Mouse (Mus musculus): ENCODE data around the gene Fam19a5. TPM values are rescaled to one million over a fixed set of nuclear protein-coding genes. Genes with fewer than 3 reads are reported as not detected.
A peak's percentile ranks its signal among the peaks of the same experiment; 100 is the strongest.

Gene Fam19a5
- polyA plus RNA-seq, 1 experiment from 2014 or later = 5.0 TPM

DNA sequence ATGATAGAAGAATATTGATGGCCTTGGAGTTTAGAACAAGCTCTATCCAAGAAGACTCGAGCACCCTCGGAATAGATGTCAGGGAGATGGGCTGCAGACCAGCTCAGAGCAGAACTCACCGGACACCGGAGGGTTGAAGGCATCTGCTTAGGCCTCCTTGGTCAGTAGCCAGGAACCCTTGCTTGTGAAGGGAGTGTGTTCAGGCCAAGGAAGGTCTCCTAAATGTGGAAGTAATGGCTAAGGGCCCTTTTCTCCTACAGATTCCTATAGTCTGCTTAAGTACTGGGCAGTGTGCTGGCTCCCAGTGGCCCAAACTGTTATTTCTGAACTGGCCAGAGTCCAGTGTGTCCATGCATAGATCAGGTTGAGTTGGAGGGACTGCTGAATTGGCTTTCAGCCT, 53.7 kb downstream of the Fam19a5 start:
- no peak overlapping the region for H3K27ac ChIP-seq
- no peak overlapping the region for H3K4me3 ChIP-seq
- no peaks in the 10 kb centered on the region for H3K4me1 ChIP-seq
- 90% methylated on average over 4 of the region's 4 CpGs for WGBS
- H3K9me3 ChIP-seq = no peaks in the 10 kb centered on the region
- no peaks in the 10 kb centered on the region for H3K36me3 ChIP-seq
- H3K4me2 ChIP-seq (replicated peaks) = no peak overlapping the region
- no peaks in the 10 kb centered on the region for H3K27me3 ChIP-seq
- no peak overlapping the region for H3K9ac ChIP-seq
- no peak for ATAC-seq (ENCODE audit: insufficient number of reproducible peaks, insufficient read depth, low FRiP score, low TSS enrichment)

DNA sequence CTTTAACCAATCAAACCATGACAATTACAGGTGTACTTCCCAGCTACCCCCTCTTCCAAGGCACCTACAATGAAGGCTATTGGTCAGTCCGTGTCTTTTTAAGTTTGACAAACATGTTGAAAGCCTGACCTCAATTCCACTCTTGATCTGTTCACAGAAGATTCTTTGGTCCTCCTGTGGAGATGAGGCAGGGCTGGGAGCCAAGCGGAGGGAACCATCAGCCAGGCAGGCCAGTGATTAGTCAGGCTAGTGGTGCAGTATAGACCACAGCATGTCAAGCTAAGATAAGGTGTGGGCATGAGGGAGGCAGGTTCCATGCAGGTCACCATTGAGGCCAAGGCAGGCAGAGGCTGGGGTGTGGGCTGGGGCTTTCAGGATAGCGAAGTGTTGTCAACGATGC, 54.5 kb downstream of the Fam19a5 start:
- no peaks in the 10 kb centered on the region for H3K27me3 ChIP-seq
- no peak overlapping the region for H3K4me2 ChIP-seq (replicated peaks)
- H3K9ac ChIP-seq = no peak overlapping the region
- no peak overlapping the region for H3K27ac ChIP-seq
- H3K4me1 ChIP-seq = no peaks in the 10 kb centered on the region
- H3K9me3 ChIP-seq = no peaks in the 10 kb centered on the region
- no peaks in the 10 kb centered on the region for H3K36me3 ChIP-seq
- WGBS = 90% methylated on average over 4 of the region's 4 CpGs
- H3K4me3 ChIP-seq = no peak overlapping the region
- no peak for ATAC-seq (ENCODE audit: insufficient number of reproducible peaks, insufficient read depth, low FRiP score, low TSS enrichment)

DNA sequence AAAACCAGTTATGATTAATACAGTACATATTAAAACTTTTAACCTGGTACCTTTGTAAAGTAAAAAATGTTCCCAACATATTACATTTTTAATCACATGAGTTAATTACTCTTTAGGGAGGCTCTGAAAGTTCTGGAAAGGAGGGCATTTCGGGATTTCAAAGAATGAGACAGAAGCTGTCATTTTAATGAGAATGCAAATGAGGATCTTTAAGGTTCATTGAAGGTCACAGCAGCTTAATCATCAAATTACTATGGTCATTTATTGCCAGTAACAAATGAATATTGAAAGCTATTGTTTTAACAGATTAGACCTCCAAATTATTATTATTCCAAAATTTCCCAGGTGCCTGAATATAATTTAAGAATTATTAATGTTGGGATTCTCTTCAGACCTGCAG, 59.2 kb downstream of the Fam19a5 start:
- no peak overlapping the region for H3K9ac ChIP-seq
- no peaks in the 10 kb centered on the region for H3K36me3 ChIP-seq
- 69% methylated on average over 1 of the region's 1 CpGs for WGBS
- no peak overlapping the region for H3K4me2 ChIP-seq (replicated peaks)
- H3K27me3 ChIP-seq = no peaks in the 10 kb centered on the region
- no peaks in the 10 kb centered on the region for H3K4me1 ChIP-seq
- H3K9me3 ChIP-seq = no peaks in the 10 kb centered on the region
- ATAC-seq (ENCODE audit: insufficient number of reproducible peaks, insufficient read depth, low FRiP score, low TSS enrichment) = no peak
- H3K4me3 ChIP-seq = no peak overlapping the region
- H3K27ac ChIP-seq = no peak overlapping the region

DNA sequence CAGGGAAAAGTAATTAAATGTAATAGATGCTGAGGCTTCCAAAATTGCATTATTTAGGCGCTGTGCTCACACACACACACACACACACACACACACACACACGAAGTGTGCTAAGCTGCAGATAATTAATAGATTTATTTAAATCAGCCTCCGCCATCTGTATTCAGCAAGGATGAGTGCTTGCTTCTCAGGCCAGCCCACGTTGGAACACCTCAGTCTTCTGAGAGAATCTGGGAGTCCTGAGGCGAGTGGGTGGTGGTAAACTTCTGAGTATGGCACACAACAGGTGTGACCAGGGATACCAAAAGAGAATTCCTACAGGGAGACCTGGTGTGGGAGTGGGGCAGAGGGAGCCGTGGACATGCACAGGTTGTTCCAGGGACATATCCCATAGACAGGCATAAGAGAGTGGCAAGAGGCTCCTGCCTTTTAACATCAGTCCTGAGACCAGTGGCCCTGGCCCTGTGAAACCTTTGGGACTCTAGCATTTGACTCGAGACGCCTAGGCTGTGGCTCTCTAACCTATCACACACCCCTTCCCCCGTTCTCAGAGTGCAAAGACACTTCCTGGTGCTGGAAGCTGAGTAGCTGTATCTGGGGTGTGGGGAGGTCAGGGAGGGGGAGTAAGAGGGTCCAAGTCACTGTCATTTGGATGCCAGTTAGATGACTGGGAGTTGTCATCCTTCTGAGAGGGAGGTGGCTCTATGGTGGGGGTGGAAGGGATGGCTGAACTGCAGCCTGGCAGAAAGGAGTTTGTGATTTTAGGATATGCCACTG, 61.6 kb downstream of the Fam19a5 start:
- Histone ChIP-seq H3K4me1 (no peaks in the 10 kb centered on the region), H3K9me3 (no peaks in the 10 kb centered on the region), H3K36me3 (no peaks in the 10 kb centered on the region), H3K9ac (no peak overlapping the region), H3K4me2 (replicated peaks) (no peak overlapping the region), H3K4me3 (no peak overlapping the region), H3K27me3 (no peaks in the 10 kb centered on the region), H3K27ac (no peak overlapping the region)
- WGBS = 59% methylated on average over 9 of the region's 9 CpGs
- ATAC-seq (ENCODE audit: insufficient number of reproducible peaks, insufficient read depth, low FRiP score, low TSS enrichment) = no peak

DNA sequence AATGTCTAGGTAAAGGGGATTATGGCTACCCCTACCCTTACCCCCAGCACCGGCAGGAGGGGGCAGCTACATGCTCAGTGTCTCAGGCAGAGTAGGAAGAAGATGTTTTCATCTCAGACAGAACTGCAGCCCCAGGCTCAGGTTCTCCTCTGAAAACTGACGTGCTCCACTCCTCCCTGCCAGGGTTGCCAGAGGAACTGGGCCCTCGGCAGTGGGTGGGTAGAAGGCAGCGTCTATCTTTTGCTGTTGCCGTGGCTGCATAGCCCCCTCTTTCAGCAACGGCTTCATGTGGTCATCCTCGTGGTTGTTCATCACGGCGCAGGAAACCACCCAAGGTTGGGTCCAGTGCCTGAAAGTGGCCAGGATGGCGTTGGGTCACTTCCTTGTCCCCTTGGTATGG, 62.6 kb downstream of the Fam19a5 start:
- Histone ChIP-seq H3K9me3 (no peaks in the 10 kb centered on the region), H3K4me3 (no peak overlapping the region), H3K9ac (no peak overlapping the region), H3K27me3 (no peaks in the 10 kb centered on the region), H3K4me1 (no peaks in the 10 kb centered on the region), H3K36me3 (no peaks in the 10 kb centered on the region), H3K27ac (no peak overlapping the region), H3K4me2 (replicated peaks) (no peak overlapping the region)
- WGBS = 84% methylated on average over 10 of the region's 10 CpGs
- ATAC-seq (ENCODE audit: insufficient number of reproducible peaks, insufficient read depth, low FRiP score, low TSS enrichment) = no peak

DNA sequence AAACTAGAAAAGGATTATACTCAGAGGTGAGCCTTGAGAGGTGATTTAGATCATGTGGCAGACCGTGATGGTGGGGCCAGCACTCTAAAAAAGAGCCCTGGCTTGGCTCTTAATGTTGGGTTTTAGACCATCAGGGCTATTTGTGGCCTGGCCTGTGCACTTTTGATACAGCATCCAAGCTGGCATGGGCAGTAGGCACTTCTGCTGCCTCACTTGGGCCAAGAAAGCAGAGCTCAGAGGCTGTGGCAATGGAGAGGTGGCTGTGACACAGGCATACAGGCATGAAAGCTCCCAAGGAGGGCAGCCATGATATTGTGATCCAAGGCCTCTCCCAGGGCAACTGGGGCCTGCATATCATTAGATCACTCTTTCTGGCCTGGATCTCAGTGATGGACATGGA, 65.1 kb downstream of the Fam19a5 start:
- H3K27me3 ChIP-seq = no peaks in the 10 kb centered on the region
- H3K27ac ChIP-seq = no peak overlapping the region
- no peak overlapping the region for H3K9ac ChIP-seq
- H3K36me3 ChIP-seq = no peaks in the 10 kb centered on the region
- H3K4me1 ChIP-seq = no peaks in the 10 kb centered on the region
- WGBS = 90% methylated on average over 1 of the region's 1 CpGs
- no peak overlapping the region for H3K4me2 ChIP-seq (replicated peaks)
- H3K9me3 ChIP-seq = no peaks in the 10 kb centered on the region
- ATAC-seq (ENCODE audit: insufficient number of reproducible peaks, insufficient read depth, low FRiP score, low TSS enrichment) = no peak
- no peak overlapping the region for H3K4me3 ChIP-seq

DNA sequence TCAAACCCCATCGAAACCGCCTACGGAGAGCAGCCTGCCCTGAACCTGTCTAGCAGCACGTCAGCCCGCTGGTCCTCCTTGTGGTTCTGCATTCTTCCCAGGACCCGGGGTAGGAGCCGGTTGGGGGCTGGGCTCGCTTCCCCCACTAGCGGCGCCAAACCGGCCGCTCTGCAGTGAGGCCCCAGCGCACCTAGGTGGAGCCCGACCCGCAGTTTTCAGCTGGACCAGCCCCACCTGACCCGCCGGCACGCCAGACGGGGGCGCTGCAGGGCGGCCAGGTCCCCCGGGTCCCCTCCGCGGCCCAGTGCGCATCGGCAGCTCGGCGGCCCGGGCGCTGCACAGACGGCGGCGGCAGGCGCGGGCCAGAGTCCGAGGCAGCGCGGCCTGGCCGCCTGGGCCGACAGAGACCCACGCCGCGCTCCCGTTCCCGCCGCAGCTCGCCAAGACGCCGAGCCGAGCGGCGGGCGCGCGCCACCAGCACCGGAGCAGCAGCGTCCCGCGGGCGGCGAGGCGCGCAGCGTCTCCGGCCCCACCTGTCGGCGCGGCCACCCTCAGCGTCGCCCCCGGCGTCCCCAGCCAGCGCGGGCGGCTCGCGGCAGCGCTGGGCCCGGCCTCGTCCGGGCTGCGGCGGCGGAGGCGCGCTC, 80.0 kb downstream of the Fam19a5 start:
- Histone ChIP-seq H3K27ac (peak overlapping the region; percentile 75), H3K27me3 (peaks cover 25% of the 10 kb centered on the region), H3K4me1 (peaks cover 3% of the 10 kb centered on the region; the same call in 1 of the 2 replicates), H3K9ac (peak overlapping the region; percentile 77), H3K4me3 (peak overlapping the region; percentile 65), H3K36me3 (no peaks in the 10 kb centered on the region), H3K4me2 (replicated peaks) (peak overlapping the region; percentile 96), H3K9me3 (no peaks in the 10 kb centered on the region)
- WGBS = under 1% methylated on average over 83 of the region's 86 CpGs
- peak; percentile 82 for ATAC-seq (ENCODE audit: insufficient number of reproducible peaks, insufficient read depth, low FRiP score, low TSS enrichment)

DNA sequence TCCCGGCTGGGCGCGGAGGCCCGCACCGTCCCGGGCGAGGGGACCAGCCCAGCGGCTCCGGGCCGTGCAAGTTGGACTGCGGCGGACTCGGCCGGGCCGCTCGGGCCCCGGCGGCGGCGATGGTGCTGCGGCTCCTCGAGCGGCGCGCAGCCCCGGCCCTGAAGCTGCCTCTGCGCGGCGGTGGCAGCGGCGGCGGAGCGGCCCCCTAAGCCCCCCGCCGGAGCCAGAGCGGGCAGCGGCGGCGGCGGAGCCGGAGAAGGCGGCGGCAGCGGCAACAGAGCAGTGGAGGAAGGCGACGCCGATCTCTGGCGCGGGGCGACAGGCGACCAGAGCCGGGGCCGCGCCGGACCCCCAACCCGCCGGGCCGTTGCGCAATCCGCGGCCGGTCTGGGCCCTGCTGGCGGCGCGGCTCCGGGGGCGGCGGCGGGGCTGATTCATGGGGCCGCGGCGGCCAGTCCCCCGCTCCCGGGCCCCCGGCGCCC, 80.6 kb downstream of the Fam19a5 start:
- no peaks in the 10 kb centered on the region for H3K9me3 ChIP-seq
- peaks cover 3% of the 10 kb centered on the region; the same call in 1 of the 2 replicates for H3K4me1 ChIP-seq
- H3K27me3 ChIP-seq = peaks cover 25% of the 10 kb centered on the region
- peak overlapping the region; percentile 65 for H3K4me3 ChIP-seq
- peak overlapping the region; percentile 77 for H3K9ac ChIP-seq
- ATAC-seq (ENCODE audit: insufficient number of reproducible peaks, insufficient read depth, low FRiP score, low TSS enrichment) = peak; percentile 50
- H3K27ac ChIP-seq = peak overlapping the region; percentile 75
- no peaks in the 10 kb centered on the region for H3K36me3 ChIP-seq
- peak overlapping the region; percentile 96 for H3K4me2 ChIP-seq (replicated peaks)
- WGBS = under 1% methylated on average over 67 of the region's 76 CpGs

DNA sequence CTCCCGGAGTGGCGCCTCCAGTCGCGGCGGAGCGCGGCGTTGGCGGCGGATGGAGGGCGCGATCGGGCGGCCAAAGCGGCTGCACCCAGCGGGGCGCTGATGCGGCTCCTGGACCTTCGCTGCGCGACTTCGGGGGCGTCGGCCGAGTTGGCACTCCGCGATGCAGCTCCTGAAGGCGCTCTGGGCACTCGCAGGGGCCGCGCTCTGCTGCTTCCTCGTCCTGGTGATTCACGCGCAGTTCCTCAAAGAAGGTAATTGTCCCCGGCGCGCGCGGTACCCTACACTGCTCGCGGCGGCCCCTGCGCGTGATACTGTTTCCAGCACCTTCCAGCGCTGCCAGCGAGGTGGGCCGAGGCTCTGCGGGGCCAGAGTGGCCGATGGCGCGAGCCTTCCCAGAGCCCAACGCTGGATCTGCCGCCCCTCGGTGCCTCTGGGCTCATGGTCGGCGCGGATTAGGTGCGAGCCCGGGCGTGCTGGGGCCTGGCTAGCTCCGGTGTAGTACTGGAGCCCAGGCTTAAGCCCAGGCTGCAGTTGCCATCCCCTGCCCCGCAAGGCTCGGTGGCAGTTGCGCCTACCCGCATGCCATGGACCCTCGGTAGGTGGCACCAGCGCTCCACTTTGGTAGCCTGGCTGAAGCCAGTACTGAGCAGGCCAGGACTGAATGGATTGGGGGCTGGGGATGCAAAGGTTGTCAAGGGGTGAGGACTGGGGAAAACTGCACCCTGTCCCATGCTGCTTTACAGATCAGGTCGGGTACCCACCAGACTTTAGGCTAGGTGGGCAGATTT, 81.3 kb downstream of the Fam19a5 start:
- Histone ChIP-seq H3K4me3 (peak overlapping the region; percentile 65), H3K4me2 (replicated peaks) (peak overlapping the region; percentile 96), H3K4me1 (peaks cover 3% of the 10 kb centered on the region; the same call in 1 of the 2 replicates), H3K9me3 (no peaks in the 10 kb centered on the region), H3K36me3 (no peaks in the 10 kb centered on the region), H3K27ac (peak overlapping the region; percentile 75; the same call in 1 of the 2 replicates), H3K9ac (peak overlapping the region; percentile 77), H3K27me3 (peaks cover 25% of the 10 kb centered on the region)
- WGBS = under 1% methylated on average over 53 of the region's 68 CpGs
- ATAC-seq (ENCODE audit: insufficient number of reproducible peaks, insufficient read depth, low FRiP score, low TSS enrichment) = peak; percentile 85

DNA sequence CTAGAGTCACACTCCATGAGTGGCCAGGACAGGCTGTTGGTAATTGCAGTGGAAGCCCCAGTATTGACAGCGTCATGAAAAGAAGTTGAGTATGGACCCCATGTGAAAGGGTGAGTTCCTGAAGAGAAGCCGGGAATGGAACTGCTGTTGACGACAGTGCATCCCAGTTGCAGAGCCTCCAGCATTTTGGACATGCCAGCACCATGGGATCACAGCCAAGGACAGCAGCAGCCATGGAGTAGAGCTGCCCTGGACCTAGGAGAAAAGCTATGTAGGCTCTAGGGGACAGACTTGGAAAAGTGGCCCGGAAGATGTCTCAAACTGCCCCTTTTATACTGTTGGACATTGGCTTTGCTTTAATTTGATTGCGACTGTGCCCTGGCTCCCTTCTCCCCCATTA, 91.2 kb downstream of the Fam19a5 start:
- 94% methylated on average over 5 of the region's 5 CpGs for WGBS
- Histone ChIP-seq H3K36me3 (no peaks in the 10 kb centered on the region), H3K9ac (no peak overlapping the region), H3K4me3 (no peak overlapping the region), H3K4me2 (replicated peaks) (no peak overlapping the region), H3K4me1 (no peaks in the 10 kb centered on the region), H3K9me3 (no peaks in the 10 kb centered on the region), H3K27me3 (no peaks in the 10 kb centered on the region), H3K27ac (no peak overlapping the region)
- no peak for ATAC-seq (ENCODE audit: insufficient number of reproducible peaks, insufficient read depth, low FRiP score, low TSS enrichment)

DNA sequence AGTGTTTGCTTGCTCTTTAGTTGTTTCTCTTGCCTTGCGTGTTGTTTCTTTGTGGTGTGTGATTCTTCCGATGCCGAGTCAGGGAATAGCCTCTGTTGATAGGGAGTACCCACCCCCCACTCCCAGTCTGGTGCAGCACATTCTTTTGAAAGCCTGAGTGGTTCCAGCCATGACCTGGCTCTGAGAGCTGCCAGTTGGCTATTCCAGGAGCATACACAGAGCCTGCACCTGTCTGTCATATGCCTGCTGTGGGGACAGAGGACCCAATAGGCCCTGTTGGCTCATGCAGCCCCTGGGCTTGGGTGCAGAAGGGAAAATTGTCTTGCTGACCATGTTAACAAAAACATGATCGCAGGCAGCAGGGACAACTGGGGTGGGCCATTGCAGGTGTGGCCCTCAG, 92.3 kb downstream of the Fam19a5 start:
- Histone ChIP-seq H3K4me2 (replicated peaks) (no peak overlapping the region), H3K9ac (no peak overlapping the region), H3K4me3 (no peak overlapping the region), H3K27me3 (no peaks in the 10 kb centered on the region), H3K9me3 (no peaks in the 10 kb centered on the region), H3K27ac (no peak overlapping the region), H3K4me1 (no peaks in the 10 kb centered on the region), H3K36me3 (no peaks in the 10 kb centered on the region)
- WGBS = 90% methylated on average over 4 of the region's 4 CpGs
- ATAC-seq (ENCODE audit: insufficient number of reproducible peaks, insufficient read depth, low FRiP score, low TSS enrichment) = no peak
